Mouse (Mus musculus): ENCODE data around the gene Gm27029. TPM values are rescaled to one million over a fixed set of nuclear protein-coding genes. Genes with fewer than 3 reads are reported as not detected.

Gene Gm27029
- polyA plus RNA-seq, 1 experiment from 2014 or later, result 6.5 TPM

DNA sequence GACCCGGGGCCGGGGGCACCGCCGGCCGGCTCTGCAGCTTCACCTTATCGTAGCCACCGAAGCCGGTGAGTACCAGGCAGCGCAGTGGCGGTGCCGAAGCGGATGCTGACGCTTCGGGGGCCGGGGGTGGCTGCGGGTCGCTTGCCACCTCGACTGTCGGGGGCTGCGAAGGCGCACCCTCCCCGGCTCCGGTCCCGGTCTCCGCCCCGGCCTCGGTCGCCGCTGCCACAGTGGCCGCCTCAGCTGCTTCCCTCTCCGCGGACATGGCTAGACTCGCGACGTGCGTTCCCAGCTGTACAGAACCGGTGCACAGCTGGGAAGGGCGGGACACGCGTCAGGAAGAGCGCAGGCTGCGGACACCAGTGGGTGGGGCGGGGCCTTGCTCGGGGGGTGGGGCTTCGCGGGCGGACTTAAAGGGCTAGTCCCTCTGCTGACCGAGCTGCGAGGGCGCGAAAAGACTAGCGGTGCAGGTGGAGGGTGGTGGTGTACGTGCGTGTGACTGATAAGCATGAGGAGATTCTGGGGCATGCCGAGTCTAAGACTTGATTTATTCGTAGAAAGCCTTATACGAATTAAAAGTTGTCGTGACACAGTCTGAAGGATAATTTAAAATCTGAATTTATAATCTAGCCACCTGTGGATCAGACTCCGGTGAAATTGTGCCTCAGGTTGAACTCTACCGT, 41.4 kb upstream of the Gm27029 start, which contains the start of gene Vat1:
Vat1 (minus strand) TSS at position 362 of the 683 bp plus-strand sequence.
- whole genome bisulfite sequencing, result 2% methylated on average over 60 of the region's 60 CpGs

GRCm38 (mm10) chr11:101465101-101465868, 40.7 kb upstream of the Gm27029 start:
- H3K27ac ChIP-seq, result peak overlapping the region; percentile 88
- peaks cover 22% of the 10 kb centered on the region for H3K36me3 ChIP-seq (replicated peaks)
- no peaks in the 10 kb centered on the region for H3K9me3 ChIP-seq
- peak overlapping the region; percentile 88 for H3K4me2 ChIP-seq
- peaks cover 64% of the 10 kb centered on the region for H3K4me1 ChIP-seq
- under 1% methylated on average over 49 of the region's 51 CpGs for WGBS
- peak overlapping the region; percentile 83 for H3K4me3 ChIP-seq (replicated peaks)
- H3K9ac ChIP-seq, result peak overlapping the region; percentile 75
- peak; percentile 27 for ATAC-seq (ENCODE audit: low FRiP score)
- peaks cover 9% of the 10 kb centered on the region; the same call in 1 of the 2 replicates for H3K27me3 ChIP-seq

More for the DNA sequence above, 41.4 kb upstream of the Gm27029 start, which contains the start of gene Vat1:
- peak within 1 kb of the TSS; percentile 88 for H3K27ac ChIP-seq
- ATAC-seq (ENCODE audit: low FRiP score), result peak; percentile 66
- peak within 1 kb of the TSS; percentile 83 for H3K4me3 ChIP-seq (replicated peaks)
- H3K36me3 ChIP-seq (replicated peaks), result peaks cover 16% of the 10 kb centered on the region
- peak within 1 kb of the TSS; percentile 75 for H3K9ac ChIP-seq
- H3K27me3 ChIP-seq, result peaks cover 9% of the 10 kb centered on the region; the same call in 1 of the 2 replicates
- H3K4me1 ChIP-seq, result peaks cover 69% of the 10 kb centered on the region
- H3K9me3 ChIP-seq, result no peaks in the 10 kb centered on the region
- peak within 1 kb of the TSS; percentile 88 for H3K4me2 ChIP-seq

DNA sequence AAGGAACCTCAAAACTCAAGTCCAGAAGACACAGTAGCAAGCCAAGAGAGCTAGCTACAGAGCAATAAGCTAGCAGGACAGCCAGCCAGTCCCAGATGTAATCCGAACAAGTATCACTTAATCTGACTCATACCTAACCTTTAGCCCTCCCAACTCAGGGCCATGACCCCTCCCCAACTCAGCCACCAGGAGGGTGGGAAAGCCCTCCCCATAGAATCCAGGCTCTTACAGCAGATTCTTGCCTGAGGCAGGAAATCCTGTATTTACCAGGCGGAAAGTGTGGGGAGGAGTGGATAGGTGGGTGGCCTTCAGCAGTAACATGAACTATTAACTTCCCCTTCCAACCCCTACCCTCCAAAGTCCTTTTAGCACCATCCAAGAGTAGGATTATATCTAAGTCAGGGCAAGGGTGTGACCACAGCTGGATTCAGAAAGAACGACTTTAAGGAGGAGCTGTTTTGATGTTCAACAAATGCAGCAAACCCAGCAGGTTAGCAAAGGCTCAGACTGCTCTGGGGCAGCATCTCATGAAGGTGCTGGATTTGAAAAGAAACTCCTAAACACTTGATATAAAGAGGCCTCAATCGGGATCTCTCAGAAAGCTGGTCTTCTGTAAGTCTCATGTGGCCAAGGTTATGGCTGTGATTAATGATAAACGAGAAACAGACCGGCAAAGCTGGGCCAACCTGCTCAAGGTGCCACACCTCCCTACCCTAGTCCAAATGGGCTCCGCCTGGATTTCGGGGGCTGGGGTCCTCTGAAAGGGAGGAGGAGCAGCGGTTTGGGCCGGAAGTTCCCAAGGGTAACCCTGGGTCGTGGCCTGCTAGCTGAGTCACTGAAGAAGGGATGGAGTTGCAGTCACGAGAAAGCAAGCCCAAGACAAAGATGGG, 39.9 kb upstream of the Gm27029 start, which contains the start of gene Rnd2:
Rnd2 (plus strand) TSS at position 789 of the 890 bp plus-strand sequence.
- 17% methylated on average over 12 of the region's 12 CpGs for WGBS
- Histone ChIP-seq H3K4me3 (replicated peaks) (peak within 1 kb of the TSS; percentile 83), H3K27ac (peak within 1 kb of the TSS; percentile 88), H3K36me3 (replicated peaks) (peaks cover 30% of the 10 kb centered on the region), H3K9me3 (no peaks in the 10 kb centered on the region), H3K4me2 (peak within 1 kb of the TSS; percentile 88), H3K27me3 (peaks cover 9% of the 10 kb centered on the region; the same call in 1 of the 2 replicates), H3K9ac (peak within 1 kb of the TSS; percentile 75), H3K4me1 (peaks cover 62% of the 10 kb centered on the region)
- ATAC-seq (ENCODE audit: low FRiP score), result no peak

- H3K9ac ChIP-seq, result peak overlapping the region; percentile 25; the same call in 1 of the 2 replicates
- H3K4me1 ChIP-seq, result peaks cover 54% of the 10 kb centered on the region
- H3K4me3 ChIP-seq (replicated peaks), result peak overlapping the region; percentile 83
- H3K9me3 ChIP-seq, result no peaks in the 10 kb centered on the region
- peaks cover 46% of the 10 kb centered on the region for H3K36me3 ChIP-seq (replicated peaks)
- peaks cover 9% of the 10 kb centered on the region; the same call in 1 of the 2 replicates for H3K27me3 ChIP-seq
- peak overlapping the region; percentile 36; the same call in 1 of the 2 replicates for H3K27ac ChIP-seq
- peak; percentile 61; the same call in 1 of the 2 replicates for ATAC-seq (ENCODE audit: low FRiP score)
- 40% methylated on average over 13 of the region's 13 CpGs for WGBS
- peak overlapping the region; percentile 88 for H3K4me2 ChIP-seq
Measured at GRCm38 (mm10) chr11:101462583-101463440, 38.2 kb upstream of the Gm27029 start.

- Histone ChIP-seq H3K27ac (peak overlapping the region; percentile 36; the same call in 1 of the 2 replicates), H3K27me3 (peaks cover 9% of the 10 kb centered on the region; the same call in 1 of the 2 replicates)
- 78% methylated on average over 14 of the region's 14 CpGs for WGBS
Measured at GRCm38 (mm10) chr11:101462141-101462540, 37.5 kb upstream of the Gm27029 start.

GRCm38 (mm10) chr11:101460321-101460720, 35.7 kb upstream of the Gm27029 start:
- Histone ChIP-seq H3K4me2 (no peak overlapping the region), H3K36me3 (replicated peaks) (peaks cover 49% of the 10 kb centered on the region), H3K9ac (no peak overlapping the region), H3K27ac (no peak overlapping the region), H3K4me1 (peaks cover 39% of the 10 kb centered on the region), H3K27me3 (peaks cover 5% of the 10 kb centered on the region; the same call in 1 of the 2 replicates), H3K9me3 (no peaks in the 10 kb centered on the region), H3K4me3 (replicated peaks) (no peak overlapping the region)
- ATAC-seq (ENCODE audit: low FRiP score), result no peak
- WGBS, result 90% methylated on average over 15 of the region's 15 CpGs

More at GRCm38 (mm10) chr11:101462141-101462540, 37.5 kb upstream of the Gm27029 start:
- Histone ChIP-seq H3K4me1 (peaks cover 48% of the 10 kb centered on the region), H3K4me2 (peak overlapping the region; percentile 88), H3K36me3 (replicated peaks) (peaks cover 48% of the 10 kb centered on the region), H3K4me3 (replicated peaks) (no peak overlapping the region), H3K9me3 (no peaks in the 10 kb centered on the region), H3K9ac (peak overlapping the region; percentile 25; the same call in 1 of the 2 replicates)
- 0 out of 2 replicates have a peak, but pooled peaks have one; percentile 1 for ATAC-seq (ENCODE audit: low FRiP score)

GRCm38 (mm10) chr11:101459716-101460115, 35.1 kb upstream of the Gm27029 start:
- H3K9ac ChIP-seq, result no peak overlapping the region
- no peak overlapping the region for H3K27ac ChIP-seq
- no peak overlapping the region for H3K4me3 ChIP-seq (replicated peaks)
- H3K36me3 ChIP-seq (replicated peaks), result peaks cover 49% of the 10 kb centered on the region
- peaks cover under 1% of the 10 kb centered on the region; the same call in 1 of the 2 replicates for H3K27me3 ChIP-seq
- H3K9me3 ChIP-seq, result no peaks in the 10 kb centered on the region
- peaks cover 38% of the 10 kb centered on the region for H3K4me1 ChIP-seq
- ATAC-seq (ENCODE audit: low FRiP score), result no peak
- WGBS, result 39% methylated on average over 4 of the region's 6 CpGs
- no peak overlapping the region for H3K4me2 ChIP-seq

DNA sequence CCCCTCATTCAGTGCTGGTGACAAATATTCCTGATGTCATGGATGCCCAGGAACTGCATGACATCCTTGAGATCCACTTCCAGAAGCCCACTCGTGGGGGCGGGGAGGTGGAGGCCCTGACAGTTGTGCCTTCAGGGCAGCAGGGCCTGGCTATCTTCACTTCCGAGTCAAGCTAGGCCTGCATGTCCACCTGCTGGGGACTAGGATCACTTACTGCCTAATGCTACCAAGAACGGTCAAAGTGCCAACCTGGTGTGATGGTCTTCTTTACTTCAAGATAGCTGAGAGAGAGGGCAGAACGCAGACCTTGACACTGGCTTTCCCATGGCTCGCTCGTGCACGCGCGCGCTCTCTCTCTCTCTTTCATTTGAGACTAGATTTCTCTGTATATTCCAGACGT, 33.6 kb upstream of the Gm27029 start:
- Histone ChIP-seq H3K4me3 (replicated peaks) (no peak overlapping the region), H3K4me1 (peaks cover 27% of the 10 kb centered on the region), H3K27me3 (no peaks in the 10 kb centered on the region), H3K27ac (no peak overlapping the region), H3K36me3 (replicated peaks) (peaks cover 49% of the 10 kb centered on the region), H3K9me3 (no peaks in the 10 kb centered on the region), H3K9ac (no peak overlapping the region), H3K4me2 (no peak overlapping the region)
- ATAC-seq (ENCODE audit: low FRiP score), result no peak
- 87% methylated on average over 12 of the region's 12 CpGs for WGBS

- H3K27me3 ChIP-seq, result no peaks in the 10 kb centered on the region
- no peak overlapping the region for H3K9ac ChIP-seq
- no peak overlapping the region for H3K4me2 ChIP-seq
- H3K4me1 ChIP-seq, result peaks cover 21% of the 10 kb centered on the region
- ATAC-seq (ENCODE audit: low FRiP score), result no peak
- H3K27ac ChIP-seq, result no peak overlapping the region
- no peak overlapping the region for H3K4me3 ChIP-seq (replicated peaks)
- peaks cover 49% of the 10 kb centered on the region for H3K36me3 ChIP-seq (replicated peaks)
- WGBS, result 92% methylated on average over 9 of the region's 9 CpGs
- H3K9me3 ChIP-seq, result no peaks in the 10 kb centered on the region
Measured at GRCm38 (mm10) chr11:101457631-101458030, 33.0 kb upstream of the Gm27029 start.

DNA sequence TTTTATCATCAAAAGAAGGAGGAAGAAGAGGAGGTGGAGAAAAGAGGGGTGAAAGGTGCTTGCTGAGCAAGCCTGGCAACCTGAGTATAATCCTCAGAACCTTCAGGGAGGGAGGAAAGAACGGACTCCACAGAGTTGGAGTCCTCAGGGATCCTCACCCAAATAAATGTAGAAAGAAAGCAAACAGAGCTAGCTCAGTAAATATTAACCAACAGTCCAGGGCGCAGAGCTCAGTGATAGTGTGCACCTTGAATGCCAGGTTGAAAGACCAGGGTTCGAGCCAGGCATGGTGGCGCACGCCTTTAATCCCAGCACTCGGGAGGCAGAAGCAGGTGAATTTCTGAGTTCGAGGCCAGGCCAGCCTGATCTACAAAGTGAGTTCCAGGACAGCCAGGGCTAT, 31.0 kb upstream of the Gm27029 start:
- H3K27me3 ChIP-seq, result no peaks in the 10 kb centered on the region

More for the DNA sequence above, 31.0 kb upstream of the Gm27029 start:
- 94% methylated on average over 7 of the region's 7 CpGs for WGBS
- H3K9me3 ChIP-seq, result no peaks in the 10 kb centered on the region
- no peak overlapping the region for H3K9ac ChIP-seq
- H3K4me3 ChIP-seq (replicated peaks), result no peak overlapping the region
- H3K4me2 ChIP-seq, result no peak overlapping the region
- no peak for ATAC-seq (ENCODE audit: low FRiP score)
- no peak overlapping the region for H3K27ac ChIP-seq
- H3K4me1 ChIP-seq, result peaks cover 13% of the 10 kb centered on the region
- peaks cover 31% of the 10 kb centered on the region for H3K36me3 ChIP-seq (replicated peaks)

Data from forebrain, embryonic 12.5 days (tissue).